Mouse (Mus musculus) cerebellum, adult 2 months (tissue): ENCODE data around the gene Dolpp1.

Source experiments
- CTCF ChIP-seq: fragments of 200-500 bp; IDR thresholded peaks from 2 replicates; pipeline ENCODE4 v1.5.1; 2011; ENCODE audit warnings: low read depth, mild to moderate bottlenecking, control low read depth, low read length, moderate library complexity, borderline replicate concordance; ENCODE audit not compliant: insufficient read depth
- POLR2A ChIP-seq: fragments of 200-500 bp; IDR thresholded peaks from 2 replicates; pipeline ENCODE4 v1.6.1; 2011; ENCODE audit warnings: low read length, control low read depth, borderline replicate concordance; ENCODE audit not compliant: insufficient read depth

GRCm38 (mm10) chr2:30401581-30401980 is 9.5 kb downstream of the Dolpp1 start:
- no peak for TF ChIP-seq POLR2A
- no peak for TF ChIP-seq CTCF
